21 mouse cellular contexts compared by ENCODE assay signal in genomic region chr11:36364441-36364840, GRCm38 (mm10).
DNase-seq lines count a peak whose midpoint lies in the region; ATAC-seq and TF ChIP-seq lines count a peak whose summit lies in the region.
"Had no signal": no experiment of that assay in that cellular context is flagged by ENCODE, and none has a peak within 500 bp of the region (broad histone marks: within the 10 kb centered on the region; RNA-seq: fewer than 3 reads in every experiment).

No protein-coding gene starts in this region.

- ATAC-seq in midbrain, embryonic 16.5 days: no peak

- H3K27ac ChIP-seq in layer of hippocampus, adult 2 months: 0 out of 2 replicates have a peak overlapping the region, but pooled peaks have one; percentile 8
- no peak overlapping the region for H3K27ac ChIP-seq in midbrain, embryonic 16.5 days (ENCODE audit: low read length)
- H3K27ac ChIP-seq: embryonic facial prominence, embryonic 15.5 days; forebrain, embryonic 10.5 days; heart, embryonic 10.5 days; hindbrain, embryonic 15.5 days; liver, embryonic 15.5 days; stomach, embryonic 15.5 days had no signal

- peaks cover 7% of the 10 kb centered on the region for H3K4me1 ChIP-seq in midbrain, embryonic 16.5 days (ENCODE audit: control insufficient read depth, insufficient read depth, low read length)
- H3K4me1 ChIP-seq: heart, embryonic 10.5 days; liver, embryonic 15.5 days; megakaryocyte, embryonic 14.5 days; stomach, embryonic 15.5 days had no signal

- 72% methylated on average over 9 of the region's 9 CpGs for WGBS in midbrain, embryonic 16.5 days

- H3K9me3 ChIP-seq in midbrain, embryonic 16.5 days (replicated peaks; ENCODE audit: control insufficient read depth, low read length, poor library complexity, severe bottlenecking): no peaks in the 10 kb centered on the region
- H3K9me3 ChIP-seq: embryonic facial prominence, embryonic 15.5 days; forebrain, embryonic 10.5 days; heart, embryonic 10.5 days; hindbrain, embryonic 15.5 days; liver, embryonic 15.5 days; stomach, embryonic 15.5 days had no signal

- no peak overlapping the region for H3K4me2 ChIP-seq in midbrain, embryonic 16.5 days (ENCODE audit: low read length)
- H3K4me2 ChIP-seq: embryonic facial prominence, embryonic 15.5 days; hindbrain, embryonic 15.5 days; liver, embryonic 15.5 days; stomach, embryonic 15.5 days had no signal

- no peak for TF ChIP-seq CTCF in layer of hippocampus, adult 2 months (conservative IDR thresholded peaks at IDR 0.05)

- H3K4me3 ChIP-seq in layer of hippocampus, adult 2 months: no peak overlapping the region; the same call in 1 of the 2 replicates
- no peak overlapping the region for H3K4me3 ChIP-seq in midbrain, embryonic 16.5 days (ENCODE audit: low read depth, low read length)
- H3K4me3 ChIP-seq: embryonic facial prominence, embryonic 15.5 days; forebrain, embryonic 10.5 days; heart, embryonic 10.5 days; hindbrain, embryonic 15.5 days; liver, embryonic 15.5 days; megakaryocyte, embryonic 14.5 days; stomach, embryonic 15.5 days had no signal

- DNase-seq in embryo, embryonic 10 days (ENCODE audit: low spot score): peak; percentile 8
- no peak for DNase-seq in embryo, embryonic 9.5 days (ENCODE audit: extremely low spot score)
- no peak for DNase-seq in layer of hippocampus, adult 2 months (ENCODE audit: low spot score in 2 of 2)
- no peak for DNase-seq in layer of hippocampus, postnatal 14 days (ENCODE audit: low spot score in 2 of 2)
- peak; percentile 47 for DNase-seq in hindlimb bud, embryonic 11.5 days (ENCODE audit: extremely low spot score, low read depth, low spot score)
- DNase-seq in retina, postnatal 1 day: peak; percentile 30
- no peak for DNase-seq in urinary bladder, postnatal 10 days (ENCODE audit: low spot score)
- DNase-seq: adrenal gland, adult 2 months; cerebellum, adult 11 months; cerebellum, postnatal 14 days; gastrocnemius, postnatal 25 days; lung, postnatal 14 days; spleen, adult 18-20 months had no signal

- H3K36me3 ChIP-seq in midbrain, embryonic 16.5 days (ENCODE audit: control insufficient read depth, insufficient read depth, low read length): no peaks in the 10 kb centered on the region
- H3K36me3 ChIP-seq: embryonic facial prominence, embryonic 15.5 days; forebrain, embryonic 10.5 days; heart, embryonic 10.5 days; hindbrain, embryonic 15.5 days; liver, embryonic 15.5 days; stomach, embryonic 15.5 days had no signal

- no peak overlapping the region for H3K9ac ChIP-seq in midbrain, embryonic 16.5 days (ENCODE audit: low read depth, low read length)
- H3K9ac ChIP-seq: embryonic facial prominence, embryonic 15.5 days; hindbrain, embryonic 15.5 days; liver, embryonic 15.5 days; stomach, embryonic 15.5 days had no signal

- H3K27me3 ChIP-seq in midbrain, embryonic 16.5 days (ENCODE audit: control insufficient read depth, insufficient read depth, low read depth, low read length): no peaks in the 10 kb centered on the region
- H3K27me3 ChIP-seq: embryonic facial prominence, embryonic 15.5 days; hindbrain, embryonic 15.5 days; liver, embryonic 15.5 days; megakaryocyte, embryonic 14.5 days; stomach, embryonic 15.5 days had no signal

Comparison
In these comparisons a context has a peak if more than half of its experiments do, and no peak if none do; other contexts are left out.
1. DNase-seq: peak in embryo, embryonic 10 days (single experiment), hindlimb bud, embryonic 11.5 days (single experiment) and retina, postnatal 1 day (single experiment); none in embryo, embryonic 9.5 days (single experiment), layer of hippocampus, adult 2 months (0 of 2), layer of hippocampus, postnatal 14 days (0 of 2) and urinary bladder, postnatal 10 days (single experiment).